Mouse (Mus musculus): ENCODE data around the gene Scd1.
A peak's percentile ranks its signal among the peaks of the same experiment; 100 is the strongest.

The Scd1 gene

DNA sequence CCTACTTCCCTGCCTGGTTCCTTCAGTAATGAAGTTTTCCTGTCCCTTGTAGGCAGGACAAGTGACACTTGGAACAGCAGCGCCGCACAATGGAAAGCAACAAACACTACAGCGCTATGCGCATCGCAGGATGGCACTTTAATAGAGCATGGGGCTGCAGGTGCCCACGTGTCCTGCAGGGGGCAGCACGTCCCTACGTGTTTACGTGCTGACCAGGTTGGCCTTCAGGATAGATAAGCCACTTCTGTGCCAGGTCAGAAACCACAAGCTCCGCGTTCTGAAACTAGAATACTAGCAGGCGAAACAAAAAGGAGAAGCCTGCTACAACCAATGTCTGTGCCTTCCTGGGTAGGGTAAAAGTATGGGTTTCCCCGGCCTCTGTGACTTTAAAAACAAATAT lies 44.1 kb downstream of the Scd1 start:
- peak; percentile 93 to 94 for DNase-seq

DNA sequence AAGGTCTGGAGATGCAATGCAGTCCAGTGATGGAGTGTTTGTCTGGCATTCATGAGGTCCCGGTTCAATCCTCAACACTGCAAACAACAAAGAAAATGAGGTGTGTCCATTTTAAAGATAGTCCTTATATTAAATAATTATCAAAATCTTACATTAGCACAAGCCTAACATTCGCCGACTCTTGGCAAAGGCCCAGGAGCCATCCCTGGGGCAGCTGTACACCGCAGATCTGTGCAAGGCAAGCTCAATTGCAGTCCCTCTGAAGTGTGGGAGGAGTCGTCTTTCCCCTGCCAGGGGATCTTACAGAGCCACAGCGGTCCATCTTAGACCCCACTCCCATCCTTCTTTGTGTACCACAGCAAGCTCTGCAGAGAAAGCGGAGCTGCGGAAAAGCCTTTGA lies 49.0 kb downstream of the Scd1 start:
- DNase-seq: no peak

DNA sequence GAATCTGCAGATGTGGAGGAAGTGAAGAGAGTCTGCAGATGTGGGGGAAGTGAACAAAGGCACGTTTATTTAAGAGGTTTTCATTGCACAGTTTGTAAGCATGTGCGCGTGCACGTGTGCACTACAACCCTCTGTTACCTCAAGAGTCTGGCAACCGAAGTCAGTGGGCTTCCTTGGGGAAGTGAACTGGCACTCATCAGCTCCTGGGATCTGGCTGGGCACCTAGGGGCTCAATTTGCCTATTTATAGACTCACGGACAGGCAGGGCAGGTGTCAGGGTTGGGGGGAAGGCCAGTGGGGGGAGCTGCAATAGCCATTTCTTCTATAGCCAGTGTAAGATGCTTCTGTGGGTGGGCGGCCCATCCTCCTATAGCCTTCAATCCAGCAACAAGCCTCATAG lies 55.9 kb downstream of the Scd1 start:
- DNase-seq: peak; percentile 61 to 68

DNA sequence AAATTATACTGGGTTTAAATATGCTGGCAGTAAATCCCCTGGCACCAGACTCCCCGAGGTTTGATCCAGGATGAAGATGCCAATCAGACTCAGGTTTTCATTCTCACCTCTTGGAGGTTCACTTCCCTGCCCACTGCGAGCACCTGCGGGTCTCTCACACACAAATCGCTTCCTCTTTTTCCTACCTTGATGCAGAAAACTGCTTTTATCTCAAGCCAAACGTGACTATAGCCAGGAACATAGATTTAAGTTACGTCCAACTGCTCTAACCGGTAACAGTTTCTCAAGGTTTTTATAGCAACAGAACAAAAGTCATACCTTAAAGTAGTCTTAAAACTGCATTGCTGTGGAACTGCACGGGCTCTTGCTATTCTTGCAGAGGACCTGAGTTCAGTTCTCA lies 58.0 kb downstream of the Scd1 start:
- no peak for DNase-seq

Measured in B cell, adult 2 months (primary cell).